Mouse (Mus musculus) T-cell, adult 2 months (primary cell): ENCODE data around the gene Scrn2.

Source experiments
- DNase-seq: peaks from one replicate; pipeline ENCODE4 v3.0.0; 2022; ENCODE audit warnings: low spot score

Scrn2 gene

GRCm38 (mm10) chr11:97017696-97018582, 11.8 kb upstream of the Scrn2 start:
- DNase-seq: peak; percentile 16

- DNase-seq: peak; percentile 39
Measured at GRCm38 (mm10) chr11:97018583-97019344, 11.0 kb upstream of the Scrn2 start.

GRCm38 (mm10) chr11:97019345-97019708, 10.4 kb upstream of the Scrn2 start:
- no peak for DNase-seq

- DNase-seq: no peak
Measured at GRCm38 (mm10) chr11:97021121-97021765, 8.5 kb upstream of the Scrn2 start.

- peak; percentile 86 for DNase-seq
Measured at GRCm38 (mm10) chr11:97021873-97022484, 7.8 kb upstream of the Scrn2 start.

- no peak for DNase-seq
Measured at GRCm38 (mm10) chr11:97024977-97025376, 4.8 kb upstream of the Scrn2 start.

- DNase-seq: peak; percentile 91
Measured at GRCm38 (mm10) chr11:97025721-97026344, 3.9 kb upstream of the Scrn2 start.

GRCm38 (mm10) chr11:97030426-97030825, 688 bp downstream of the Scrn2 start:
- no peak for DNase-seq

- DNase-seq: no peak
Measured at GRCm38 (mm10) chr11:97031977-97032376, 2.2 kb downstream of the Scrn2 start.

- no peak for DNase-seq
Measured at GRCm38 (mm10) chr11:97032499-97032898, 2.8 kb downstream of the Scrn2 start.

- no peak for DNase-seq
Measured at GRCm38 (mm10) chr11:97033781-97034180, 4.0 kb downstream of the Scrn2 start.

GRCm38 (mm10) chr11:97036141-97036540, 6.4 kb downstream of the Scrn2 start:
- no peak for DNase-seq

- DNase-seq: no peak
Measured at GRCm38 (mm10) chr11:97038881-97039280, 9.1 kb downstream of the Scrn2 start.

- no peak for DNase-seq
Measured at GRCm38 (mm10) chr11:97040301-97041021, 10.7 kb downstream of the Scrn2 start.

- DNase-seq: peak; percentile 86
Measured at GRCm38 (mm10) chr11:97041022-97041899, 11.5 kb downstream of the Scrn2 start, which contains the start of the genes Lrrc46 and Mrpl10. TSS of gene Lrrc46 (minus strand) at chr11:97041407. TSS of gene Mrpl10 (plus strand) at chr11:97041560.

GRCm38 (mm10) chr11:97044902-97045301, 15.2 kb downstream of the Scrn2 start:
- DNase-seq: no peak

GRCm38 (mm10) chr11:97045861-97046260, 16.1 kb downstream of the Scrn2 start:
- DNase-seq: peak; percentile 27

GRCm38 (mm10) chr11:97048090-97048650, 18.4 kb downstream of the Scrn2 start:
- no peak for DNase-seq

- no peak for DNase-seq
Measured at GRCm38 (mm10) chr11:97049492-97050085, 19.9 kb downstream of the Scrn2 start.
